Mouse (Mus musculus) liver, postnatal 0 days (tissue): ENCODE data around the gene Nudcd2. TPM values are rescaled to one million over a fixed set of nuclear protein-coding genes. Genes with fewer than 3 reads are reported as not detected.
"Not testable (repeated sequence)": the region's sequence is repeated elsewhere in the genome, so short reads cannot be mapped to it uniquely, and the experiment has no call there.

Experiments used
- ATAC-seq: fragments of 200-750 bp; cut with Nextera tagmentation; 2 replicates; pipeline ENCODE4 v1.8.0; 2017; ENCODE audit warnings: mild to moderate bottlenecking, moderate library complexity
- DNase-seq: peaks from one replicate; pipeline ENCODE4 v3.0.0-alpha.2; 2016
- H3K27ac ChIP-seq: fragments of 300-500 bp; sonication (generic); 2 replicates; pipeline ENCODE4 v1.5.1; 2014; ENCODE audit warnings: antibody characterized with exemption, moderate library complexity, mild to moderate bottlenecking, low read depth
- H3K27me3 ChIP-seq: fragments of 300-500 bp; sonication (generic); 2 replicates; pipeline ENCODE4 v1.6.1; 2014; ENCODE audit warnings: low read length, control low read depth, mixed read lengths; ENCODE audit not compliant: insufficient read depth
- H3K36me3 ChIP-seq: fragments of 300-500 bp; sonication (generic); replicated peaks from 2 replicates; pipeline ENCODE4 v1.6.1; 2014; ENCODE audit warnings: mild to moderate bottlenecking, control low read depth, low read length, moderate library complexity, mixed read lengths; ENCODE audit not compliant: insufficient read depth
- H3K4me1 ChIP-seq: fragments of 300-500 bp; sonication (generic); 2 replicates; pipeline ENCODE4 v1.6.1; 2014; ENCODE audit warnings: antibody characterized with exemption, mild to moderate bottlenecking, control low read depth; ENCODE audit not compliant: insufficient read depth
- H3K4me2 ChIP-seq: fragments of 300-500 bp; sonication (generic); 2 replicates; pipeline ENCODE4 v1.6.1; 2014; ENCODE audit warnings: low read depth, mild to moderate bottlenecking, low read length, moderate library complexity, mixed read lengths
- H3K4me3 ChIP-seq: fragments of 300-500 bp; sonication (generic); 2 replicates; pipeline ENCODE4 v1.5.1; 2014; ENCODE audit warnings: low read depth, low read length
- H3K9ac ChIP-seq: fragments of 300-500 bp; sonication (generic); replicated peaks from 2 replicates; pipeline ENCODE4 v1.6.1; 2014; ENCODE audit warnings: mild to moderate bottlenecking, moderate library complexity
- H3K9me3 ChIP-seq: fragments of 300-500 bp; sonication (generic); 2 replicates; pipeline ENCODE4 v1.6.1; 2016; ENCODE audit warnings: mild to moderate bottlenecking, control low read depth, low read length, mixed read lengths
- CTCF ChIP-seq: sonication (generic); IDR thresholded peaks from 2 replicates; pipeline ENCODE4 v1.5.1; 2016; ENCODE audit warnings: antibody characterized with exemption, low read depth
- EP300 ChIP-seq: IDR thresholded peaks from 2 replicates; pipeline ENCODE4 v1.6.1; 2016; ENCODE audit warnings: antibody characterized with exemption, low read depth, mild to moderate bottlenecking
- WGBS: fragments of 180-500 bp; shearing (Covaris S2); extraction: QIAGEN DNeasy Blood & Tissue Kit; methylation state at CpG from one replicate; pipeline ENCODE4 v1.1.7; 2014; ENCODE audit not compliant: insufficient replicate concordance; 5-methylcytosine and 5-hydroxymethylcytosine counted together
- polyA plus RNA-seq: library from polyadenylated mRNA; unstranded; fragments of >200 nt; fragmentation: Nextera tagmentation; extraction: Ambion mirVana; gene quantifications from 2 replicates; pipeline ENCODE4 v1.2.1, GENCODE M21; 2015

Gene Nudcd2
- polyA plus RNA-seq, 1 experiment from 2014 or later, result 70.1 TPM

- H3K4me1 ChIP-seq, result peaks cover 21% of the 10 kb centered on the region
- H3K36me3 ChIP-seq, result no peaks in the 10 kb centered on the region
- H3K9ac ChIP-seq, result peak overlapping the region; percentile 85
- peak overlapping the region; percentile 91 for H3K4me2 ChIP-seq
- DNase-seq, result peak; percentile 58
- peak; percentile 42 for ATAC-seq
- no peaks in the 10 kb centered on the region for H3K27me3 ChIP-seq
- peaks cover 1% of the 10 kb centered on the region; the same call in 1 of the 2 replicates for H3K9me3 ChIP-seq
- peak overlapping the region; percentile 73 for H3K4me3 ChIP-seq
- under 1% methylated on average over 31 of the region's 31 CpGs for whole genome bisulfite sequencing
- peak overlapping the region; percentile 94 for H3K27ac ChIP-seq
- TF ChIP-seq EP300, result 0 out of 2 replicates have a peak, but pooled peaks have one; percentile 16
- no peak for TF ChIP-seq CTCF
These were observed 39.0 kb upstream of the Nudcd2 start for GRCm38 (mm10) chr11:40694311-40695087.

GRCm38 (mm10) chr11:40695103-40695502 lies 38.4 kb upstream of the Nudcd2 start, which contains the start of gene Mat2b:
Mat2b (minus strand) TSS chr11:40695203.
- 72% methylated on average over 9 of the region's 9 CpGs for WGBS
- TF ChIP-seq EP300, result no peak
- H3K4me2 ChIP-seq, result peak within 1 kb of the TSS; percentile 91

GRCm38 (mm10) chr11:40709899-40710298 lies 23.6 kb upstream of the Nudcd2 start:
- not testable (repeated sequence) for DNase-seq, H3K4me2 ChIP-seq, H3K9ac ChIP-seq, H3K27me3 ChIP-seq, H3K4me1 ChIP-seq, H3K4me3 ChIP-seq, H3K9me3 ChIP-seq, ATAC-seq, H3K27ac ChIP-seq
- 85% methylated on average over 6 of the region's 6 CpGs for WGBS
- H3K36me3 ChIP-seq, result peaks cover 81% of the 10 kb centered on the region

More at GRCm38 (mm10) chr11:40695103-40695502, 38.4 kb upstream of the Nudcd2 start, which contains the start of gene Mat2b:
- Histone ChIP-seq H3K36me3 (peaks cover 3% of the 10 kb centered on the region; the same call in 1 of the 2 replicates), H3K27ac (peak within 1 kb of the TSS; percentile 94), H3K9me3 (peaks cover 4% of the 10 kb centered on the region; the same call in 1 of the 2 replicates), H3K9ac (peak within 1 kb of the TSS; percentile 85), H3K27me3 (no peaks in the 10 kb centered on the region), H3K4me3 (peak within 1 kb of the TSS; percentile 73), H3K4me1 (peaks cover 21% of the 10 kb centered on the region)
- no peak for DNase-seq
- no peak for ATAC-seq

- Histone ChIP-seq H3K4me1 (no peaks in the 10 kb centered on the region), H3K9ac (no peak overlapping the region), H3K36me3 (peaks cover 80% of the 10 kb centered on the region), H3K9me3 (no peaks in the 10 kb centered on the region), H3K27me3 (no peaks in the 10 kb centered on the region), H3K4me2 (no peak overlapping the region), H3K4me3 (no peak overlapping the region), H3K27ac (no peak overlapping the region)
- no peak for TF ChIP-seq EP300
- TF ChIP-seq CTCF, result no peak
- no peak for DNase-seq
- WGBS, result 80% methylated on average over 8 of the region's 8 CpGs
- ATAC-seq, result no peak
These were observed 19.6 kb upstream of the Nudcd2 start for GRCm38 (mm10) chr11:40713858-40714257.

GRCm38 (mm10) chr11:40715524-40715923 lies 17.9 kb upstream of the Nudcd2 start:
- Histone ChIP-seq H3K4me2 (no peak overlapping the region), H3K27me3 (no peaks in the 10 kb centered on the region), H3K4me1 (no peaks in the 10 kb centered on the region), H3K9me3 (no peaks in the 10 kb centered on the region), H3K27ac (no peak overlapping the region), H3K36me3 (peaks cover 80% of the 10 kb centered on the region), H3K4me3 (no peak overlapping the region), H3K9ac (no peak overlapping the region)
- TF ChIP-seq EP300 (no peak), CTCF (peak; percentile 43)
- ATAC-seq (no peak), DNase-seq (peak; percentile 22)
- WGBS, result 89% methylated on average over 5 of the region's 5 CpGs

GRCm38 (mm10) chr11:40718324-40718723 lies 15.1 kb upstream of the Nudcd2 start:
- Histone ChIP-seq H3K27ac (no peak overlapping the region), H3K4me3 (no peak overlapping the region), H3K27me3 (no peaks in the 10 kb centered on the region), H3K4me1 (no peaks in the 10 kb centered on the region), H3K36me3 (peaks cover 90% of the 10 kb centered on the region), H3K9ac (no peak overlapping the region), H3K9me3 (no peaks in the 10 kb centered on the region), H3K4me2 (no peak overlapping the region)
- no peak for TF ChIP-seq CTCF
- no peak for TF ChIP-seq EP300
- DNase-seq (no peak), ATAC-seq (no peak)
